Mouse (Mus musculus): ENCODE data around the gene Abcb5. TPM values are rescaled to one million over a fixed set of nuclear protein-coding genes. Genes with fewer than 3 reads are reported as not detected.
"Not testable (repeated sequence)": the region's sequence is repeated elsewhere in the genome, so short reads cannot be mapped to it uniquely, and the experiment has no call there.

Abcb5 gene
- polyA plus RNA-seq (2015; fragmentation: Nextera tagmentation; extraction: Ambion mirVana), result 0.04 TPM in 2 replicates

- no peak for DNase-seq (ENCODE audit: low spot score)
Measured at GRCm38 (mm10) chr12:118966321-118966720, at the start of gene Abcb5. Abcb5 (minus strand) TSS chr12:118966421.

DNA sequence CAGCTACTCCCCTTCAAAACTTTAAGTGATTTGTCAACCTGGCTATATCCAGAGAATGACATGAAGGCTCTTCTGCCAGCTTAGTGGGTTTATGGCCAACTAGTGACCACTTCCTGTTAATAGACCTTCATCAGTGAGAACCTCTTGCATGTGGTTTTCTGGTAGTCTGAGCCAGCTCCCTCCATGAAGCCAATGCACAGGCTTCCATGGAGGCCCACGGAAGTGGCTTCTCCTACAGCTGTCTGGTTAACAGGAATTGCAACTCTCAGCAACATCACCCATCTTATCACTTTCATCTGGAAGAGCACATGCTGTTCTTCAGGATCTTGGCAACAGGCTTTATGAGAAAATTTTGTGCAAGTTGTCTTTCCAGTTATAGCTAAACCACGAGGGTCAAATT is 33.0 kb upstream of the Abcb5 start:
- peak; percentile 8 for DNase-seq (ENCODE audit: low spot score)

DNA sequence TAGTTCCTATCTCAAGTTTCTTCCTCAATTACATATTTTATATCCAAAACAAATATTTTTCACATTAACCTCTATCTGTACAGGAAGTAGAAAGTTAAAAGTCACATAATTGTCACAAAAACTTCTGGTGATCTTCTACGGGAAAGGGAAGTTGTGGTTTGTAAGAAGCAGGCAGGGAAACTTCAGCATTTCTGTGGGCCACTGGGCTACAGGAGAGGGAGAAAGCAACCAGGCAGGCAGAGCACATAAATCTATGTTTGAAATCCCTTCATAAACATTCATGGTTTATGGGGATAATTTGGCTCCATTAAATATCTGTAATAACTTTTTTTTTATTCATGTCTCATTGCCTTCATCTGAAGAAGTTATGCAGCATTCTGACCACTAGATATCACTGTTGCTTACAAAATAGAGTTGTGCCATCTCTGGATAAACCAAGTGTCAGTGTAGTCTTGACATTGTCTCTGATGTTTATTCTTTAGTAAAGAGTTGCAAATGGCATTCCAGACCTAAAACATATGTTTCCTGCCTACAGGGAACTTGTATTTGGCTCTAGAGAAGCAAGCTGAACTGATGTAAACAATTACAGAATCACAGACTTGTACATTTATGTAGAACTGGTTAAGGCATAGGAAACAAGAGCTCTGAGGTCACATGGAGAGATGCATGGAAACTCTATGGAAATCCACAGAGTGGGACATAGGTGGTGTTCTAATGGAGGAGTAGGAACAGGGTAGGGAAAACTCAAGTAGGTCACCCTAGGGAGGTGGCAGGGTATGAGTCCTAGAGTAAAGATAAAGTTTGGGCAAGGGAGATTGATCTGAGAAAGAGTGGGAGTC is 28.3 kb upstream of the Abcb5 start:
- no peak for DNase-seq (ENCODE audit: low spot score)

DNA sequence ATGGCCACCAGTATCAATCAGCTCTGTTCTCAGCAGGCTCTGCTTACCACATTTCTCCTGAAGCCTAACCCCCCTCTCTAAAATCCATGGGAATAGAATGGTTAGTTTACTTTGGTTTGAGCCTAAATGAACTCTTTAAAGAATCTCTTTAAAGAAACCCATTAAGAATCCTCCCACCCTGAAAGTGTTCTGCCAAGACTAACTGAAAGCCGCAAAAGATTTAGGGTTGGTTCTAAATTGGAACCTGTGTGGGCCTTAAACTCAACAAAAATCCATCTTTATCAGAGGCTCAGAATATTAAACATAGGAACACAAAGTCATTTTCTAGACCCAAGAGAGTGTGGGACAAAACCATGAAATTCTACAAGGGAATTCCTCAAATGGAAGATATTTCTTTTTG is 18.6 kb upstream of the Abcb5 start:
- DNase-seq (ENCODE audit: low spot score), result no peak

- peak; percentile 70 for DNase-seq (ENCODE audit: low spot score)
Measured at GRCm38 (mm10) chr12:118930386-118931318, 35.6 kb downstream of the Abcb5 start.

DNA sequence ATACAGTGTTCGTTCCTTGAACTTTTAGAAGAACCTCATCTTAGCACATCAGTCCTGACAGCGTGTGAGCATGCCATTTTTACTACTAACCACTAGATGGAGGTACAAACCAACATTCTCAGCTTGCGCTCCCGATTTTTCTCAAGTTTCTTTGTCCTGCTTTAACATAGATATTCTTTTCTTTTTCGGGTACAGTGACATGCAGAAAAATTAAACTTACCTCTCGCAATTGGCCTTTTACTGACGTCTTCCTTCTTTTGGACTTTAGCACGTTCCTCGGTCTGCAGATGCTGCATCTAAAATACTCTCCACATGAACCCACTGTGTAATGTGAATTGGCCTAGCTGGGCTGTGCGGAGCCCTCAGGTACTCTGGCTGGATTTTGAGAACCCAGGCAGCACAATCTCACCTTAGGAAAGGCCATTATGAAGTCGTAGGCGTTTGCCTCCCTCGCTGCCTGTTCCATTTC is 39.4 kb downstream of the Abcb5 start:
- DNase-seq (ENCODE audit: low spot score), result peak; percentile 13

GRCm38 (mm10) chr12:118923874-118924273 is 42.3 kb downstream of the Abcb5 start:
- DNase-seq (ENCODE audit: low spot score), result not testable (repeated sequence)

- DNase-seq (ENCODE audit: low spot score), result no peak
Measured at GRCm38 (mm10) chr12:118917771-118918170, 48.5 kb downstream of the Abcb5 start.

GRCm38 (mm10) chr12:118910360-118910759 is 55.9 kb downstream of the Abcb5 start:
- DNase-seq (ENCODE audit: low spot score), result no peak

DNA sequence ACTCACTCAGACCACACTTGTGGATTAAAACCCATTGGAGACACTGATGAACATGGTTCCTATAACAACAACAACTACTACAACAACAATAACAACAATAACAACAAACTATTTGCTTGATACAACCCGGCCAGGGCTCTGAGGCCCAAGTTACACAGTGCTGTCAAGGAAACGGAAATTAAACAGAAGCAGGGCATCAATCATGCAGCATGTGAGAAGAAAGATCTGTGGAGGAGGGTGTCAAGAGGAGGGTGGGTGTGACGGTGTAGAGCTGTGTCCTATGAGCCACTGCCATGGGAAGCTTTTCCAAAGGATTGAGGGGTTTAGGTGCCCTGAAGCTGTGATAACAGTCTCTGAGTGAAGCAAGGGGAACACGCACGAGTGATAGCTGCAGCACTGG is 64.0 kb downstream of the Abcb5 start:
- no peak for DNase-seq (ENCODE audit: low spot score)

GRCm38 (mm10) chr12:118887964-118888363 is 78.3 kb downstream of the Abcb5 start:
- DNase-seq (ENCODE audit: low spot score), result no peak

DNA sequence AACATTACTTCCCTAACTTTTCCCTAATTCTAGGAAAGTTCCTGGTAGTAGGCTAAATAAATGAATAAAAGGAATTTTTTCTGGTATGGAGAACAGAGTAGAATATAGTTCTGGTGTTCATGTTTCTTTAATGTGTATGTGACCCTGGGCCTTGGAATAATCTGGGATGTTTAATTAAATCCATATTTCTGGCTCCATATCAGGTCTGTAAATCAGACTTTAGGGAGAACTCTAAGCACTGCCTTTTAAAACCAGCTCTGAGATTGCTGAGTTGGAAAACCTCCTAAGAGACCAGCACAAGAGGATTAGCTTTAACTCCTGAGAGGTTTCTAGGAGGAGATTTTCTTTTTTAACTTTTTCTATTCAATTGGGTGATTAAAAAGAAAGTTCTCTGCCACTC is 83.4 kb downstream of the Abcb5 start:
- no peak for DNase-seq (ENCODE audit: low spot score)

GRCm38 (mm10) chr12:118872673-118873072 is 93.5 kb downstream of the Abcb5 start:
- no peak for DNase-seq (ENCODE audit: low spot score)

DNA sequence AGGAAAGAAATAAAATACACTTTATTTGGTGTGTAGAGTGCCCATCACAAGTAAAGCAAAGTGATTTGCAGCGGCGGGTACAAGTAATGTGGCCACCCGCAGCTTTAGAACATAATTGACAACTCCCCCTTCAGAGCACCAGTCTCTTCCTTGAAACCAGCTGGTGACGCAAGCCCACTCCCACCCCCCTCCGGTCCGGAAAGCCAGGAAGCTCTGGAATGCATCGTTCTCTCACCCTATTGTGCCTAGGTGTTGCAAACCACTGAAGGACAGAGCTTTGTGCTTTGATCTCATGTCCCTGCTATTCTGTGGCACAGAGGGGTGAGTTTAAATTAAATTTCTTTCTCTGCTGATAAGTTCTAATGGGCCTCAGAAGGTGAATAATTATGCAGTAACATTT is 110.1 kb downstream of the Abcb5 start:
- no peak for DNase-seq (ENCODE audit: low spot score)

DNA sequence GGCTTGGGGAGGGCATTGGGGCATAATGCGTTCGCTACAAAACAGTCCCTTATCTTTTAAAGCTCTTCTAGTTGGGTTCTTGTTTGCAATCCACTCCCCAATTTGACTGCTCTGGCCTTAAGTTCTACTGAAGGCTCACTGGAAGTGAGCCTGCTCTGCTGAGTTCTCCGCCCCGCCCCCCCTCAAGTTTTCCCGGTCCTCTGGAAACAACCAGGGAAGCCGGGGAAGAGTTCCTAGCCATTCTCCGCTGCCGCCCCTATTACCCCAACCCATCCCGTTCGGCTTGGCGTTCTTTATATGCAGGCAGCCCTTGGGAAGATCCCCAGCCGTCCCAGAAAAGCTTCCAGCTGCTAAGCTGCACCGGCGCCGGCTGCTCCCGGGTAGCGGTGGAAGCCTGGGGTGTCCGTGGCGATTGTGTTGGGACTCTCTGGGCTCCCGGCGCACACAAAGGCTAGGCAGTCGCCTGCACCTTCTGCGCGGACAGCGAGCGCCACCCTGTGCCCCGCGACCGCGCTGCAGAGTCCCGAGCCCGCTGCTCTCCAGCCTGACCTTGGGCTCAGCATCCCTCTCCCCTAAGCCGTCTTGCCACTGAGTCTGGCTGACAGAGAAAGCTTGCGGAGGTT is 111.3 kb downstream of the Abcb5 start:
- DNase-seq (ENCODE audit: low spot score), result peak; percentile 28

DNA sequence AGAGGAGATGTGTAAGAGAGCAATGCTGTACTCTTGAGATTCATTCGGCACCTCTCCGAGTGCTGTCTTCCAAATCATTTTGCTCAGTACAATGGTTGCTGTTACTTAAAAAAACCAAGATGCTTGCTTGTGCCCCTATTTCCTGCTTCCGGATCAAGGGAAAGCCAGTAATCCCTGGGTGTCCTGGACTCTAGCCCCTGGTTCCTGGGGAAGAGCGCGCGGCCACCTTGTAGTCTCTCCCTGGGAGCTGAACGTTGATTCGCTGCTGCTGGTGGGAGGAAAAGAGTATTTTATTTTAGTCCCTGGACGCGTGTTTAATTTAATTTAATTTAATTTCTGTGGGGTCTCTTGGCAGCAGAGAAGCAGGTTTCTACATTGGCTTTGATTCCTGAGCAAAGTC is 111.8 kb downstream of the Abcb5 start:
- no peak for DNase-seq (ENCODE audit: low spot score)

GRCm38 (mm10) chr12:118853331-118853730 is 112.9 kb downstream of the Abcb5 start:
- DNase-seq (ENCODE audit: low spot score), result no peak

DNA sequence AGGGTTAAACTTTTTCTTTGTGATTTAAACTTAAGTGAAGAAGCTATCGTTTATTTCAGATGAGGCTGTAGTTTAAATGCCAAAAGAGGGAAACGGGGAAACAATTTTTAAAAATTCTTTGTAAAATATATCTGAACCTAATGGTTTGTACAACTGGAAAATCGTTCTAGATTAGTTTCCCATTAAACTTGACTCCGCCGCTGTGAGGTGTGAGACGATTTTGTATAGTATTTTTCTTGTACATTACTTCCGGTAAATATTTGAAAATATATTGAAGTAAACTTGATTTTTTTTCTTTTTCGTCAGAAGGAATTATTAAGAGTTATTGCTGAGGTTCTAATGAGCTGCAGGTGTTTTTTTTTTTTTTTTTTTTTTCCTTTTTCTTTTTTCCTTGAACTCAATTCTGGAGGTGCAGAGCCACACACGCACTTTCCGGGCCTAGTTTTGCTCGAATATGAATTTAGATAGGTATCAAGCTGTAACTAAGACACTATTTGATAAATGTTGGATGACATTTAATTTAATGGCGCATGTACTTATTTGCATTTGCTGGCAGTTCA is 115.3 kb downstream of the Abcb5 start:
- no peak for DNase-seq (ENCODE audit: low spot score)

DNA sequence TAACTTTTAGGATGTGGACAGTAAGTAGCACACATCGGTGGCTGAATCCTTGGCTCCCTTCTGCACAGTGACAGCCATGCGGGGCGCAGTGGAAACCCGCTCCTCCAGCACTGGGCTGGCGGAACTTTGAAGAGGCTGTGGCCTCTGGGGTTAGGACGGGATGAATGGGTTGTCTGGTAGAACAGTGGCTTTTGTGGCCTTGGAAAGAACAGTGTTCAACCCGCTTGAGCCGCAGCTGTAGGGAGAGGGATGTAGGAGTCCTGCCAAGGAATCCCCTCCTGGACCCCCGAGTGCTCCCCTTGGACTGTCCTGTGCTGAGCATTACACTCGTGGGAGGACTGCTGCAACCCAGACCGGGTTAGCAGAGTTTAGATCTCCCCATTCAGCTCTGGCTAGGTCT is 116.2 kb downstream of the Abcb5 start:
- DNase-seq (ENCODE audit: low spot score), result no peak

GRCm38 (mm10) chr12:118849203-118849861 is 116.9 kb downstream of the Abcb5 start:
- no peak for DNase-seq (ENCODE audit: low spot score)

Measured in thymus, postnatal 0 days (tissue).